Mouse (Mus musculus) liver, embryonic 14.5 days (tissue): ENCODE data around the gene Rab14.

Source experiments
- CTCF ChIP-seq: IDR thresholded peaks from 2 replicates; pipeline ENCODE4 v1.5.1; 2016; ENCODE audit warnings: antibody characterized with exemption, low read depth, control low read depth
- EP300 ChIP-seq: IDR thresholded peaks from 2 replicates; pipeline ENCODE4 v1.6.1; 2016; ENCODE audit warnings: antibody characterized with exemption, low read depth

DNA sequence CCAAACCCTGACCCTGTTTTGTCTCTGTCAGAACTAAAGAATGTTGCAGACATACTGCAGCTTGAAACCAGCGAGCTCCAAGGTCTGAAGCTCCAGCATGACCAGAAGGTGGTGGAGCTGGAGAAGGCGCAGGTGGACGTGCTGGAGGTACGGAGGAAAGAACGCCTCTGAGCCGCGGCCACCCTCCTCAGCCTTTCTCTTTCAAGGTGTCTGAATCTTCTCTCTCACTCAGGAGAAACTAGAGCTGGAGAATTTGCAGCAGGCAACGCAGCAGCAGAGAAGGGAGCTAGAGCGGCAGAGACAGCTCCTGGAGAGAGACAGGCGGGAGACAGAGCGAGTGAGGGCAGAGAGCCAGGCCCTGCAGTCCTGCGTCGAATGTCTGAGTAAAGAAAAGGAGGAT lies 35.5 kb downstream of the Rab14 start:
- TF ChIP-seq CTCF (no peak), EP300 (no peak)
